Mouse (Mus musculus) cerebellum, postnatal 14 days (tissue): ENCODE data around the gene Cycs.
"Not testable (repeated sequence)": the region's sequence is repeated elsewhere in the genome, so short reads cannot be mapped to it uniquely, and the experiment has no call there.

Source experiments
- DNase-seq, 2 experiments: peaks; one replicate each; pipeline ENCODE4 v3.0.0; 2021; ENCODE audit warnings: mixed read lengths in 2 of 2

The Cycs gene

GRCm38 (mm10) chr6:50566141-50566996 is at the start of gene Cycs:
Cycs (minus strand) TSS chr6:50566538.
- DNase-seq = peak; percentile 100

GRCm38 (mm10) chr6:50601620-50602019 is 35.3 kb upstream of the Cycs start:
- peak; percentile 29 to 60 for DNase-seq

GRCm38 (mm10) chr6:50598560-50598959 is 32.2 kb upstream of the Cycs start:
- peak; percentile 58 to 67 for DNase-seq

- DNase-seq = peak; percentile 97 to 98
These were observed 30.2 kb upstream of the Cycs start, which contains the start of gene 4921507P07Rik for GRCm38 (mm10) chr6:50596301-50597211. 4921507P07Rik (minus strand) TSS chr6:50596632.

GRCm38 (mm10) chr6:50594372-50594771 is 28.0 kb upstream of the Cycs start:
- peak in 1 of 2 experiments; percentile 22 for DNase-seq

GRCm38 (mm10) chr6:50593334-50593845 is 27.1 kb upstream of the Cycs start:
- no peak for DNase-seq

- no peak for DNase-seq
These were observed 23.9 kb upstream of the Cycs start for GRCm38 (mm10) chr6:50590234-50590633.

- DNase-seq = peak; percentile 85
These were observed 21.9 kb upstream of the Cycs start for GRCm38 (mm10) chr6:50588251-50588650.

GRCm38 (mm10) chr6:50587412-50587811 is 21.1 kb upstream of the Cycs start:
- DNase-seq = no peak

- DNase-seq = no peak
These were observed 20.0 kb upstream of the Cycs start for GRCm38 (mm10) chr6:50586316-50586715.

GRCm38 (mm10) chr6:50585733-50586132 is 19.4 kb upstream of the Cycs start:
- DNase-seq = no peak

GRCm38 (mm10) chr6:50571661-50572060 is 5.3 kb upstream of the Cycs start:
- peak; percentile 42 to 54 for DNase-seq

GRCm38 (mm10) chr6:50566997-50567255 is 588 bp upstream of the Cycs start:
- no peak for DNase-seq

GRCm38 (mm10) chr6:50563651-50564050 is 2.7 kb downstream of the Cycs start:
- DNase-seq = no peak

- no peak for DNase-seq
These were observed 3.9 kb downstream of the Cycs start for GRCm38 (mm10) chr6:50562421-50562820.

- DNase-seq = no peak
These were observed 5.6 kb downstream of the Cycs start for GRCm38 (mm10) chr6:50560776-50561175.

GRCm38 (mm10) chr6:50558877-50559276 is 7.5 kb downstream of the Cycs start:
- DNase-seq = no peak

- no peak for DNase-seq
These were observed 8.8 kb downstream of the Cycs start for GRCm38 (mm10) chr6:50557566-50557965.

- DNase-seq = not testable (repeated sequence)
These were observed 12.1 kb downstream of the Cycs start for GRCm38 (mm10) chr6:50554223-50554622.

GRCm38 (mm10) chr6:50552881-50553518 is 13.3 kb downstream of the Cycs start:
- no peak for DNase-seq

GRCm38 (mm10) chr6:50549791-50550190 is 16.5 kb downstream of the Cycs start:
- DNase-seq = peak; percentile 43 to 68

GRCm38 (mm10) chr6:50549051-50549450 is 17.3 kb downstream of the Cycs start:
- no peak for DNase-seq
